Mouse (Mus musculus) spleen, postnatal 10 days (tissue): ENCODE measurements around the gene Lsamp.

Experiments used
- DNase-seq, 2 experiments: peaks; one replicate each; pipeline ENCODE4 v3.0.0; 2021 to 2022; ENCODE audit warnings: low spot score in 2 of 2

The Lsamp gene

GRCm38 (mm10) chr16:41764285-41764684, 1780.1 kb downstream of the Lsamp start:
- no peak for DNase-seq

DNA sequence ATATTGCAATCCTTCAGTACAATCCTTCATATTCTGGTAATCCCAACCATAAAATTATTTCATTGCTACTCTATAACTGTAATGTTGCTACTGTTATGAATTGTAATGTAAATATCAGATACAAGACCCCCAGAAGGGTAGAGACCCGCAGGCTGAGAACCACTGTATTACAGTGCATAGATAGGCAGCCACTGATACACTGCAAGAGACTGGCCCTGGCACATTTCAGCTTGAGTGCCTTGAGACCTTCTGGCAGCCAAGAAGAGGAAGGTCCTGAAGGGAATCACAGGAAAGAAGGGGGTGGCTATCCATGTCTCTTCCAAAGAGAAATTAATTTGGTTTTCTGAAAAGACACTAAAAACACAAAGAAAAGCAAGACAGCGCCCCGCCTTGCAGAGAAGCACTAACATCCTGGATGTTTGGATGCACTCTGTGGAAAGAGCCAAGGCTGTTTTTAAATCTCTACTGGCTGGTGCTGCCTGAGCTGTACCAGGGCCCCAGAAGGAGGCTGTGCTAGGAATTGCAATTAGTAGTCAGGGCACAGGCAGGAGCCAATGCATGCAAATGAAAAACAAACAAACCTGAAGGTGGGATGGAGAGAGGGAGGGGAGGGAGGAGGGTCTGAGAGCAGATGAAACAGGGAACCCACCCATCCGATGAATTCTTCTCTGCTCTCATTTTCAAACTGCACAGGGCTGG, 1787.4 kb downstream of the Lsamp start:
- no peak for DNase-seq

- DNase-seq = no peak
These were observed 1793.4 kb downstream of the Lsamp start for GRCm38 (mm10) chr16:41777586-41777985.

GRCm38 (mm10) chr16:41785600-41785999, 1801.4 kb downstream of the Lsamp start:
- DNase-seq = no peak

- no peak for DNase-seq
These were observed 1802.5 kb downstream of the Lsamp start for GRCm38 (mm10) chr16:41786704-41787103.

DNA sequence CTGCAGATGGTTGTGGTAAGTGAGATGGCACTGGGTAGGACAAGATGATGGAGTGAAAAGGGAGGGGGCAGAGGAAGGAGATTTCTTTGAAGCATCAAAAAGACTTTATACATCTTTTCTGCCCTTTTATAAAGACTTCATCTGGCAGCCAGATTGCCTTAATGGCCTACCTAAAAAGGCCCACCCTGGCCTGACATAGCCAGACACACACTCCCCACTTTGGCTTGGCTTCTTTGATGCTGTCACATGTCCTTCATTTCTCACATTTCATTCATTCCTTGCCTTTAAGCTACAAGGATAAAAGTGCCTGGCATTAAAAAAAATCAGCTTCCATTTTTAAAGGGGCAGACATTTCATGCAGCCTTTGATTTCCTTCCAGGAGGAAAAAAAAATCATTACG, 1803.0 kb downstream of the Lsamp start:
- no peak for DNase-seq

DNA sequence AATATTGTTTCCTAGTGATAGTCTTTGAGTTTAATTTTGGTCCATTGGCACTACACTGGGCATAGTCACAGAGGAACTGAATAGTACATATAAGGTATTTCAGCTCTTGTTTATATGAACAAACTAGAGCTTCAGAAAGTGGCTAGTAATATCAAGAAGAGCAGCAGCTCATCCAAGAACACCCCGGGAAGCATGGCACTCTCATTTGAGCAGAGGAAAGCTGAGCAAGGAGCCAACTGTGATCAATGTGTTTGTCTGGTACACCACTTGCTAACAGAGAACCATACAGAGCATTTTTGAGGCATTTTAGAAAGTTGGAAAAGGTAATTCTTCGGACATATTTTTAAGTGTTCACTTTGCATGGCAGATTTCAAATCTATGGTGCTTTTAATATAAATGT, 1805.9 kb downstream of the Lsamp start:
- no peak for DNase-seq

DNA sequence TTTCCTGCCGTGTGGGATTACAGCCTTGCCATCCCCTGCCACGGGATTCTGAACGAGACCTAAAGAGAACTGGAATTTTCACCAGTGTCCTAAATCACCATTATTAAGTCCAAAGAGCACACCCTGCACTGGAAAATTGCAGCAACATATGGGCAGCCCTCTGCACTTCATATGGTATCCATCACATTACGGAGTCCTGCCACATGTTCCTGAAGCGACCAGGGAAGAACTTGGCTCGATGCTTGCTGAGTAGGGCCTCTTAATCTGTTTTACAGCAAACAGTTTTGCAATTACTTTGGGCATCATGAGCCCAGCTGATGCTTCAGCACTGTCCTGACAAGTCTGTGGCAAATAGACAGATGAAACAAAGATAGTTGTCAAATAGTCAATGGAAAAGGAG, 1836.2 kb downstream of the Lsamp start:
- DNase-seq = no peak

GRCm38 (mm10) chr16:41826899-41827604, 1842.9 kb downstream of the Lsamp start:
- no peak for DNase-seq

DNA sequence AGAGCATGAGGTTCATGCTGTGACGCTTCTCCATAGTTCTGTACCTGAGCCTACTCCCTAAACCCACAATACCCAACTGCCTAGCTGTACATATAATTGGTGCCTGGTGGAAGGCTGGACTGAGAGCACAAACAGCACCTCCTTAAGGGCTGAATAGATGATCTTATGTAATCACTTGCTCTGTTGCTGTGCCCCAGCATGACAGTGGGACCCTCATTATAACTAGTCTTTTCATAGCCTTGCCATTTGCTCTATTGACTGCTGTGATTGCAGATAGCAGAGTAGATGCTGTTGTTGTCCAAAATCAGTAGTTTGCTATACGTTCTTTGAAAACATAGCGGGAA, 1843.4 kb downstream of the Lsamp start:
- DNase-seq = no peak

GRCm38 (mm10) chr16:41834637-41835036, 1850.5 kb downstream of the Lsamp start:
- no peak for DNase-seq

DNA sequence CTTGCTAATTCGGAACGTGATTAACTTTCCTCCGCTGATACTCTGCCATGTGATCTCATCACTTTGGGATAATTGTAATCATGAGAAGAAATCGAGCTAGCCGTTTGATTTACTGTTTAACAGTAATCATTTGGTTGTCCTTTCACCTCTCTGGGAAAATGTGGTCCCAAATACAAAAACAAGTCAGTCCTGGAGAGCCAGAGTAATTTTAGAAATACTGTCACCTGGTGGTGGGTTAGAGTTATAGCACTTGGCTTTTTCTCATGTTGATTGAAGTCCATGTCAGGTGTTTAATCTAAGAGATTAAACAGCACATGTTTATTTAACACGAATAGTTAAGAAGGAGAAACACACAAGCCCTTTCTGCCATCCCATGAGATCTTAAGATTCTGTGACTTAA, 1851.6 kb downstream of the Lsamp start:
- no peak for DNase-seq

- DNase-seq = no peak
These were observed 1855.7 kb downstream of the Lsamp start for GRCm38 (mm10) chr16:41839751-41840404.

DNA sequence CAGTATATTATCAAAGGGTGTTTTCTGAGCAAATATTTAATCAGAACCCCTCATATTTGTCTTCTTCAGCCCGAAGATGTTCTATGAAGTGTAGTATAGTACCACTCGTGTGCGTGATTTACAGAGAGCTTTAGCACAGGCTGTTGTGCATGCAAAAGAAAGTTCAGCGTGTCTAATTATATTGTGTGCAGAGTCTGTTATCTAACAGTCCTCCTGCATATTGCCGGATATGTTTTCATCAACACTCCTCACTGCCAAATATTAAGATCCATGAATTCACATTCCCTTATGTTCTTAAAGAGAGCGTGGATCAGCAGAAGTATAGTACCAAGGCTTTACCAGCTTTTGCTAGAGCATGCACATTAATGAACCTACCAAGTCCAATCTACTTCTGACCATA, 1862.7 kb downstream of the Lsamp start:
- DNase-seq = no peak

GRCm38 (mm10) chr16:41871917-41872593, 1887.9 kb downstream of the Lsamp start:
- no peak for DNase-seq

DNA sequence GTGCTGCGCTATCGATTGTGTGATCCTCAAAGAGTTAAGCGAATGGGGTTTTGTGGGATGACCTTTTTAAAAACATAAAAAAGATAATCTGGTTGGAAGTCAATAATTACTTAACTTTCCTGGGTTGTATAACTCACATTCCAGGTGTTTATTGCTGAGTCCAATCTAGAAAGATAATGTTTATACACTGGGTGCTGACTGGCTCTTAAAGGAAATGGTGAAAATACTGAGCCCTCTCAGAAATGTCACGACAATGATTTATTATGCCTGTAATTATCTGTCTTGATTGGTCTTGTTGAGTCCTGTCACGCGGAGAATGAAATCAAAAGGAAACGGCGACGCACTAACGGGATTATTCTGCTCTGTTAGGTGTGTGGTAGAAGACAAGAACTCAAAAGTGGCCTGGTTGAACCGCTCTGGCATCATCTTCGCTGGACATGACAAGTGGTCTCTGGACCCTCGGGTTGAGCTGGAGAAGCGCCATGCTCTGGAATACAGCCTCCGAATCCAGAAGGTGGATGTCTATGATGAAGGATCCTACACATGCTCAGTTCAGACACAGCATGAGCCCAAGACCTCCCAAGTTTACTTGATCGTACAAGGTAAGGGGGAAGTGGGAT, 1904.5 kb downstream of the Lsamp start:
- DNase-seq = no peak

DNA sequence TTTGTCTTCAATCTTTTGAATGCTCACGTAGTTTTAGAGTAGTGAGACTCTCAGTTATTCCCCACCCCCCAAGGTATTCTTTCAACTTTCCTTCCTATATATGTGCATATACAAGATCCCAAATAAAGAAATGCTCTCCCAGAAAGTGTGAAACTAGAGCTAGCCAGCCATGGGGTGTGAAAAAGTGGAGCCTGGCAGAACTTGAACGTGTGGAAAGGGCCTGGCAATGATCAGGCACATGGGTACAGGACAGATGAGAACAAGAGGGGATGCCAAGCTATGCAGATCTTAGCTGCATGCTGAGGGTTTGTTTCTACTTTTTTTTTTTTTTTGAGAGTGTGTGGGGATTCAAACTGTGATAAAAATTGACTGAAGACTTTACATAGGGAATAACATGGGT, 1916.6 kb downstream of the Lsamp start:
- no peak for DNase-seq

DNA sequence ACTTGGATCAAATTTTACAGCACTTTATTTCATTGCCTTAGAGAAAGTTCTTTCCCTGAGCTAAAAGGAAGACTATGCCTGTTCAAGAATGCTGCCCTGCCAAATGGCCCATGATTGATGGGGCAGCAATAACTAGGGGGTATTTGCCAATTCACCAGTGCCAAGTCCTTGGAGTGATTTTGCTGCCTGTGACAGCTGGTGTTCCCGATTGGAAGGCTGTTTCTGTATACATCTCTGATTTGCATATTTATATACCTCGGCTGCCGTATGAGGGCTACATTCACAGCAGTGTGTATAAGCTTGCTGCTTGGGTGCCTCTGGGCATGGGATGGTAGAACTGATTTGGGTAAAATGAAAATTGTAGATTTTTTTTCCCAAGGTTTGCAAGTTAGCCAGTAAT, 1919.5 kb downstream of the Lsamp start:
- no peak for DNase-seq

DNA sequence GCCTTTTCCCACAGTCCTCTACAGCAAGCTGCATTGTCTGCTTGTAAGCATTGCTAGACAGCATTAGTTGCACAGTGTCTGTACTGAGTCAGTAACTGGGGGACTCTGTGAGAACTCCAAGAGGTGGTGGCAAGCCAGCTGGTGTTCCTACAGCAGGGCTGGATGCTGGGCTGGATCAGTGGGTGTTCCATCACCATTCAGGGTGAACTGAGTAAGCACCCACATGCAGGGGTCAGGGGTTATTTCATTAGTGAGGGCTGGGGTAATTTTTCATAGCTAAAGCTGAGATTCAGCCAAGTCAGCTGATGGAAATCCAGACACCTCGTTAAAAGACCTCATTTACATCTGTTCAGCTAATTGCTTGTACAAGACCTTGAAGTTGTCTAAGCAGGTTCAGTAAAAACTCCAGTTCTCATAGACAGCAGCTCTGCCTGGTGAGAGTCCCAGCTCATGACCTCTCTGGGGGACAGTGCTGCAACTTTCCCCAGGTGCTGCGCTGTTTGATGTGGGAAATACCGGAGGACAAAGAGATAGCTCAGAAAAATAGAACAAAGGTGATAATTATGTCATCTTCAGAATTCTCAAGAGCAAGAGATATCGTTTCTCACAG, 1928.5 kb downstream of the Lsamp start:
- DNase-seq = no peak

DNA sequence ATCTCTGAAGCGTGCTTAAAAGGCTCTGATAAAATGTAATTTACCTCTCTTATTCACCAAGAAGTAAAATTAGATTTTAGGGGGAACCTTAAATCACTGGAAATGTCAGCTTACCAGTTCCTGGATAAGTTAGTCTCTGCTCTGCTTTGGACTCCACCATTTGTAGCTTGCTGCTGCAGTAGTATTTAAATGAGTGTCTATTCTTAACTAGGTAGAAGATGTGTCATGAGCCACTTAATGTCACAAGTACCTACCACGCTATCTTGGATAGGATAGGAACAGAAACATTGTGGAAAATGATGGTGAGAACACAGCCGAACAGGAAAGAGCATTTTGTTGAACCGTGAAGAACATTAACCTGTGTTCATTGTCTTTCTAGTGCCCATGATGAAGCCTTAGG, 1929.2 kb downstream of the Lsamp start:
- no peak for DNase-seq

DNA sequence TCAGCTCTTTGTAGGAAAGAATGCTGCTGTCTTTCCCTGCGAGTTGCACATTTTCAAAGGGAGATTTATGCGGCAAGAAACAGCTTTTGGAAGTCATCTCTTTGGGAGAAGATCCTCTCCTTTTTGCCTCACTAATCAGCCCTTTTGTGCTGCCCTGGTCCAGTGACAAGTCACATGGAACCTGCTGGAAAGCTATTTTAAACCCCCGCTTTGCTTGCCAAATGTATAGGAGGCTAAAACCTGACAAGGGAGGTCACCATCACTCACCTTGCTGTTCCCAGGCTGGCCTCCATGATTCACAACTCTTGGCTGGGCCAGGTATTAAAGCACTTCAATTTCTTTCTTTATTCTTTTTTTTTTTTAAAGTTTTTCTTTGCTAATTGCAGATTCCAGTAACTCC, 1932.2 kb downstream of the Lsamp start:
- DNase-seq = no peak
